In the genomic region with DNA sequence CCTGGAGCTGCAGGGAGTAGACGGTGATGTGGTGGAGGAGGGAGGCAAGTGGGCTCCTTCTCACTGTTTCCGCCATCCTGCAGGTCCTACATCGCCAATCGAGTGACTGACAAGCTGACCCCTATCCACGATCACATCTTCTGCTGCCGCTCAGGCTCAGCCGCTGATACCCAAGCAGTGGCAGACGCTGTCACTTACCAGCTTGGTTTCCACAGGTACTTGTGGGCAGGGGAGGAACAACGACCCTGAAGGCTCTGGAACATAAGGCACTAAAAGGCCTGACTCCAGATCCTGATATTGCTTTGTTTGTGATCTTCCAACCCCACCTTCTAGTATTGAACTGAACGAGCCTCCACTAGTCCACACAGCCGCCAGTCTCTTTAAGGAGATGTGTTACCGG, we compare ENCODE assay signal across 9 mouse cellular contexts. TPM values are rescaled to one million over a fixed set of nuclear protein-coding genes. Genes with fewer than 3 reads are reported as not detected.
DNase-seq lines count a peak whose midpoint lies in the region; ATAC-seq and TF ChIP-seq lines count a peak whose summit lies in the region.
"Had no signal": no experiment of that assay in that cellular context is flagged by ENCODE, and none has a peak within 500 bp of the region (broad histone marks: within the 10 kb centered on the region; RNA-seq: fewer than 3 reads in every experiment).

No protein-coding gene starts in this region.

- peak overlapping the region; percentile 62; the same call in 1 of the 2 replicates for H3K4me3 ChIP-seq in heart, postnatal 0 days (ENCODE audit: low read depth, low read length)
- peak overlapping the region; percentile 75 for H3K4me3 ChIP-seq in brown adipose tissue, adult 24 weeks (ENCODE audit: insufficient read depth, low read depth, low read length)
- H3K4me3 ChIP-seq in hindbrain, embryonic 15.5 days = peak overlapping the region; percentile 75
- peak overlapping the region; percentile 63 for H3K4me3 ChIP-seq in midbrain, embryonic 14.5 days (replicated peaks; ENCODE audit: low read depth, low read length)

- no peak for DNase-seq in heart, postnatal 0 days (ENCODE audit: low spot score)
- no peak for DNase-seq in heart, postnatal 10 days
- DNase-seq in midbrain, embryonic 14.5 days = no peak
- no peak for DNase-seq in retina, embryonic 14.5 days (ENCODE audit: low spot score)
- DNase-seq in cerebellum, adult 9-11 months = no peak
- no peak for DNase-seq in left cerebral cortex, postnatal 36 days (ENCODE audit: low spot score in 2 of 2)
- DNase-seq: cerebellum, adult 8-10 months had no signal

- no peaks in the 10 kb centered on the region for H3K27me3 ChIP-seq in heart, postnatal 0 days (ENCODE audit: control insufficient read depth, insufficient read depth, low read length)
- H3K27me3 ChIP-seq in hindbrain, embryonic 15.5 days = no peaks in the 10 kb centered on the region
- no peaks in the 10 kb centered on the region for H3K27me3 ChIP-seq in midbrain, embryonic 14.5 days (ENCODE audit: control insufficient read depth, insufficient read depth, low read length)

- 88% methylated on average over 12 of the region's 12 CpGs for WGBS in heart, postnatal 0 days
- 91% methylated on average over 12 of the region's 12 CpGs for WGBS in hindbrain, embryonic 15.5 days
- WGBS in midbrain, embryonic 14.5 days = 92% methylated on average over 12 of the region's 12 CpGs

- no peak for ATAC-seq in heart, postnatal 0 days (ENCODE audit: insufficient read depth, low read depth)
- ATAC-seq in hindbrain, embryonic 15.5 days (ENCODE audit: low FRiP score, low read depth) = no peak
- ATAC-seq in midbrain, embryonic 14.5 days (ENCODE audit: low FRiP score, low TSS enrichment) = no peak

- no peak overlapping the region for H3K9ac ChIP-seq in heart, postnatal 0 days (replicated peaks; ENCODE audit: low read depth, low read length)
- H3K9ac ChIP-seq in hindbrain, embryonic 15.5 days = peak overlapping the region; percentile 62
- peak overlapping the region; percentile 66; the same call in 1 of the 2 replicates for H3K9ac ChIP-seq in midbrain, embryonic 14.5 days (replicated peaks; ENCODE audit: low read length)

- H3K4me1 ChIP-seq in heart, postnatal 0 days (ENCODE audit: control insufficient read depth, insufficient read depth) = no peaks in the 10 kb centered on the region
- no peaks in the 10 kb centered on the region; the same call in 1 of the 2 replicates for H3K4me1 ChIP-seq in brown adipose tissue, adult 24 weeks (ENCODE audit: control insufficient read depth, insufficient read depth, insufficient read length, low read length)
- H3K4me1 ChIP-seq in hindbrain, embryonic 15.5 days (replicated peaks) = peaks cover 18% of the 10 kb centered on the region
- H3K4me1 ChIP-seq in midbrain, embryonic 14.5 days (ENCODE audit: control insufficient read depth, insufficient read depth, low read length) = peaks cover 7% of the 10 kb centered on the region; the same call in 1 of the 2 replicates

- no peak for TF ChIP-seq CTCF in heart, postnatal 0 days (IDR thresholded peaks at IDR 0.05; ENCODE audit: low read depth)

- H3K4me2 ChIP-seq in heart, postnatal 0 days (ENCODE audit: low read depth, low read length) = peak overlapping the region; percentile 72
- peak overlapping the region; percentile 93 for H3K4me2 ChIP-seq in hindbrain, embryonic 15.5 days
- H3K4me2 ChIP-seq in midbrain, embryonic 14.5 days (ENCODE audit: low read length) = peak overlapping the region; percentile 85

- no peak overlapping the region for H3K27ac ChIP-seq in heart, postnatal 0 days (ENCODE audit: low read depth)
- no peak overlapping the region for H3K27ac ChIP-seq in brown adipose tissue, adult 24 weeks (replicated peaks; ENCODE audit: low read depth, low read length)
- H3K27ac ChIP-seq in hindbrain, embryonic 15.5 days (replicated peaks) = no peak overlapping the region
- no peak overlapping the region for H3K27ac ChIP-seq in midbrain, embryonic 14.5 days (replicated peaks; ENCODE audit: low read depth, low read length)

- TF ChIP-seq EP300 in heart, postnatal 0 days (IDR thresholded peaks at IDR 0.05; ENCODE audit: low read depth) = no peak

- intact Hi-C loops in heart, postnatal 10 days (cut with DNase I) = loop anchor here (2.0 kb wide), 1 partner anchor 35 kb away; no protein-coding TSS in a partner anchor
- intact Hi-C loops in left cerebral cortex, postnatal 36 days (cut with DNase I) = no loop called here

- no peaks in the 10 kb centered on the region for H3K9me3 ChIP-seq in heart, postnatal 0 days (replicated peaks; ENCODE audit: control insufficient read depth, low read length)
- no peaks in the 10 kb centered on the region for H3K9me3 ChIP-seq in hindbrain, embryonic 15.5 days
- H3K9me3 ChIP-seq in midbrain, embryonic 14.5 days (ENCODE audit: control insufficient read depth, low read length) = no peaks in the 10 kb centered on the region

- peaks cover 24% of the 10 kb centered on the region for H3K36me3 ChIP-seq in heart, postnatal 0 days (replicated peaks; ENCODE audit: control insufficient read depth, insufficient read depth, low read length)
- H3K36me3 ChIP-seq in hindbrain, embryonic 15.5 days = peaks cover 22% of the 10 kb centered on the region
- peaks cover 28% of the 10 kb centered on the region for H3K36me3 ChIP-seq in midbrain, embryonic 14.5 days (ENCODE audit: control insufficient read depth, insufficient read depth, low read length)

RNA-seq across cellular contexts. Expression of a gene that starts 1.0 kb away (rescaled TPM):
- 474 and 521 TPM in 2 replicates for total RNA-seq in heart, postnatal 0 days (2014; rRNA removed; ENCODE audit: low replicate concordance)
- 640 and 644 TPM in 2 replicates for polyA plus RNA-seq in heart, postnatal 0 days (2015; fragmentation: Nextera tagmentation; extraction: Ambion mirVana)
- 100 to 1,000 TPM; 264 to 266 TPM for total RNA-seq in heart, postnatal 10 days (2021)
- 221 and 229 TPM in 2 replicates for polyA plus RNA-seq in brown adipose tissue, adult 24 weeks (2012; ENCODE audit: insufficient read depth, insufficient read length, missing spikeins)
- polyA plus RNA-seq in hindbrain, embryonic 15.5 days (2015; fragmentation: Nextera tagmentation; extraction: Ambion mirVana) = 763 and 792 TPM in 2 replicates
- polyA plus RNA-seq in midbrain, embryonic 14.5 days (2014; fragmentation: Nextera tagmentation; extraction: Ambion mirVana) = 744 and 849 TPM in 2 replicates
- 100 to 1,000 TPM; 164 to 187 TPM for total RNA-seq in left cerebral cortex, postnatal 36 days (2021)

RNA-seq across cellular contexts. Expression of a gene that starts 6.5 kb away (rescaled TPM):
- not detected in 2 replicates for total RNA-seq in heart, postnatal 0 days (2014; rRNA removed; ENCODE audit: low replicate concordance)
- not detected in 2 replicates for polyA plus RNA-seq in heart, postnatal 0 days (2015; fragmentation: Nextera tagmentation; extraction: Ambion mirVana)
- not detected for total RNA-seq in heart, postnatal 10 days (2021)
- not detected in 2 replicates for polyA plus RNA-seq in brown adipose tissue, adult 24 weeks (2012; ENCODE audit: insufficient read depth, insufficient read length, missing spikeins)
- polyA plus RNA-seq in hindbrain, embryonic 15.5 days (2015; fragmentation: Nextera tagmentation; extraction: Ambion mirVana) = not detected in 2 replicates
- not detected in 2 replicates for polyA plus RNA-seq in midbrain, embryonic 14.5 days (2014; fragmentation: Nextera tagmentation; extraction: Ambion mirVana)
- not detected for total RNA-seq in left cerebral cortex, postnatal 36 days (2021)

RNA-seq across cellular contexts. Expression of a gene that starts 7.2 kb away (rescaled TPM):
- total RNA-seq in heart, postnatal 0 days (2014; rRNA removed; ENCODE audit: low replicate concordance) = not detected in 2 replicates
- 0.34 TPM in 1 of 2 replicates, not detected in the other for polyA plus RNA-seq in heart, postnatal 0 days (2015; fragmentation: Nextera tagmentation; extraction: Ambion mirVana)
- not detected for total RNA-seq in heart, postnatal 10 days (2021)
- polyA plus RNA-seq in brown adipose tissue, adult 24 weeks (2012; ENCODE audit: insufficient read depth, insufficient read length, missing spikeins) = not detected in 2 replicates
- 0.21 and 0.26 TPM in 2 replicates for polyA plus RNA-seq in hindbrain, embryonic 15.5 days (2015; fragmentation: Nextera tagmentation; extraction: Ambion mirVana)
- polyA plus RNA-seq in midbrain, embryonic 14.5 days (2014; fragmentation: Nextera tagmentation; extraction: Ambion mirVana) = 0.42 and 0.64 TPM in 2 replicates
- not detected for total RNA-seq in left cerebral cortex, postnatal 36 days (2021)

RNA-seq across cellular contexts. Expression of a gene that starts 11.8 kb away (rescaled TPM):
- total RNA-seq in heart, postnatal 0 days (2014; rRNA removed; ENCODE audit: low replicate concordance) = not detected in 2 replicates
- 0.18 and 0.55 TPM in 2 replicates for polyA plus RNA-seq in heart, postnatal 0 days (2015; fragmentation: Nextera tagmentation; extraction: Ambion mirVana)
- total RNA-seq in heart, postnatal 10 days (2021) = not detected
- polyA plus RNA-seq in brown adipose tissue, adult 24 weeks (2012; ENCODE audit: insufficient read depth, insufficient read length, missing spikeins) = not detected in 2 replicates
- 0.42 TPM in 1 of 2 replicates, not detected in the other for polyA plus RNA-seq in hindbrain, embryonic 15.5 days (2015; fragmentation: Nextera tagmentation; extraction: Ambion mirVana)
- not detected in 2 replicates for polyA plus RNA-seq in midbrain, embryonic 14.5 days (2014; fragmentation: Nextera tagmentation; extraction: Ambion mirVana)
- total RNA-seq in left cerebral cortex, postnatal 36 days (2021) = not detected

RNA-seq across cellular contexts. Expression of a gene that starts 13.7 kb away (rescaled TPM):
- 14.5 and 18.5 TPM in 2 replicates for total RNA-seq in heart, postnatal 0 days (2014; rRNA removed; ENCODE audit: low replicate concordance)
- polyA plus RNA-seq in heart, postnatal 0 days (2015; fragmentation: Nextera tagmentation; extraction: Ambion mirVana) = 5.4 and 6.8 TPM in 2 replicates
- total RNA-seq in heart, postnatal 10 days (2021) = 10 to 100 TPM in 1 of 2 experiments, 1 to 10 TPM in 1; 8.9 to 10.8 TPM
- 2.2 and 5.9 TPM in 2 replicates for polyA plus RNA-seq in brown adipose tissue, adult 24 weeks (2012; ENCODE audit: insufficient read depth, insufficient read length, missing spikeins)
- 17.3 and 20.4 TPM in 2 replicates for polyA plus RNA-seq in hindbrain, embryonic 15.5 days (2015; fragmentation: Nextera tagmentation; extraction: Ambion mirVana)
- 8.5 and 9.2 TPM in 2 replicates for polyA plus RNA-seq in midbrain, embryonic 14.5 days (2014; fragmentation: Nextera tagmentation; extraction: Ambion mirVana)
- total RNA-seq in left cerebral cortex, postnatal 36 days (2021) = 10 to 100 TPM; 14.5 to 20.7 TPM
